Mouse (Mus musculus) gastrocnemius, postnatal 36 days (tissue): ENCODE measurements at regions not wholly inside any gene's neighbourhood (a gene's known extent, or its start where the extent isn't known, plus 50 kb on each side); places are given as distances from the start of the nearest gene placed in this dataset.

Experiments
- DNase-seq, 2 experiments: peaks; one replicate each; pipeline ENCODE4 v3.0.0; 2022
- intact Hi-C: fragments of 180-260 bp; cut with DNase I; formaldehyde crosslinking; loops from one replicate; pipeline ENCODE4 v1.15.1; 2025

DNA sequence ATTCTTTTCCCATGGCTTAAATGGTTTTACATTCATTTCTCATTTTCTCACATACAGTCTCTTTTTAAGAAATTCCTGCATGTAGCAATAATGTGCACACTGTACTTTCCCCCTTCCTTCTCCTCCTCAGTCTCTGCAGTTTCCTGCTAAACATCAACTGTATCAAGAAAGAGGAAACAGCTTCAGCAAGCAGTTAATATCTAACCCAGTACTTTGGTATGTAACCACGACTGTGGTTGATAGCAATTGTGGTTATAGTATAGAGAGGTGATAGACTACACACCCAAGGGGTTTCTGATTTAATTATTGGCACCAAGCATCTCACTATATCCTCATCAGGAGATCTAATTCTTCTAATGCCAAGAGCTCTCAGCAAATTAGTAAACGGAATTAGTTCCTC is 52.8 kb upstream of the Eci2 start:
- intact Hi-C loops = no loop called here

DNA sequence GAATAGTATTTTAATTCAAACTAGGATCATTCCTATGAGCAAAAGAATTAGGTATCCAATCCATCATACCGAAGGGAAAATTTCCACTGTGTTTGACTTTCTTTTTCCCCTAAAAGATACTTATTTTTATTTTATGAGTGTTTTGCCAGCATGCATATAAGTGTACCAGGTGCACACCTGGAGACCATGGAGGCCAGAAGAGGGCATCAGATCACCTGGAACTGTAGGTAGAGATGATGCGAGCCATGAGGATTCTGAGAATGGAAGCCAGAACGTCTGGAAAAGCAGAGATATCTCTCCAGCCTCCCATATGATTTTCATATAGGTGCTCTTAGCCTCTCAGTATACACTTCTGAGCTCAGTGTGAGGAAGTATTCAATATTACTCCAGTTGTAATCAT is 58.5 kb upstream of the Eci2 start:
- intact Hi-C loops = no loop called here
- no peak for DNase-seq

More for the DNA sequence above, 52.8 kb upstream of the Eci2 start:
- DNase-seq = no peak

DNA sequence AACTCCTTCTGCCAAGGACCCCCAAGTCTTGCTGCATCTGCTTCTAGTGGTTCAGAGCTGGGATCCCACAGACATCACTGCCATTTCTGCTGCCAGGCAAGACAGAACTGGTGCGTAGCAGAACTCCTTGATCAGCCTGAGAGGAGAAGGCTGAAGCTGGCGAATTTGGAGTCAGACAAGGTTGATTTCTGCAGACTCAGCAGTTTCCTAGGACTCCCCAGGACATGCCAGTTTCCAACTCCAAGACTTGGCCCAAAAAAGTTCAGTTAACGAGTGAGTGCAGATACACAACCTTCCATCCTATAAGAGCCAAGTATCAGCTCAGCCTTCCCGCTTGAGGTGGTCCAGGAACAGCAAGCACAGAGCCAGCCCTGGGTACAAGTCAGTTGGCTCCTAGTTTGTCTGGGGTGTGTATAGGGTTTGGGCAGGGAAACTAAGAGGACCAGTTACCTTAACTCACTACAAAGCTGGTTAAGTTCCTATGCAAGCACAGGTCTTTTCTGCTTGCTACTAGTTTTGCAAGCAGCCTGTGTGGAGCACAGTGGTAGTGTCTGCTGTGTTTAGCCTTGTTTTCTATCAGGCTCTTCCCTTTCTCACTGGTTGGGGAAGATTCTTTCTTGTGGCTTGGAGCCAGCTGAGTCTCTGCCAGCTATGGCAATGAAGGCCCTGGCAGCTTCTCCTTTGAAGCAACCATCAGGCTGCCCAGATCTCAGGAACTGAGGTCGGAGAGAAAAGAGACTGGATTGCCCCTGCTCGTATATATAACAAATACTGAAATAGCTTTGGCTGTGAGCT is 60.5 kb upstream of the Eci2 start:
- intact Hi-C loops = no loop called here
- DNase-seq = peak in 1 of 2 experiments; percentile 13

DNA sequence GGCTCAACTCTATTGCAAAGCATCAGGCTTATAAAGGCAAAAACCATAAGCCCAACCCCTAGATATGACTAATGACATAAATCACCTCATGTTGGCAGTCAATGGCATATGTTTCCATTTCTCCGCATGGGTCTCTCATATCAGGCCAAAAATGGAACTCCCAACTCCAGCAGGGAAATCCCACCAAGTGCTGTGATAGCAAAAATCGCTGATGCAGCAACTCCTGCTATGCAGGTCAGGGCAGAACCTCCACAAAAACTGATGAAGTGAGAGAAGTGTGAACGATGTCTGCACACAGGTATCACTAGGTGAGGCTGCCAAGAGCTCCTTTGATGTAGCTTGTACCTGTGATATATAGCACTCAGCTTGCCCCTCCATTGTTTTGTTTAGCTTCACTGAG is 64.3 kb upstream of the Eci2 start:
- no peak for DNase-seq

DNA sequence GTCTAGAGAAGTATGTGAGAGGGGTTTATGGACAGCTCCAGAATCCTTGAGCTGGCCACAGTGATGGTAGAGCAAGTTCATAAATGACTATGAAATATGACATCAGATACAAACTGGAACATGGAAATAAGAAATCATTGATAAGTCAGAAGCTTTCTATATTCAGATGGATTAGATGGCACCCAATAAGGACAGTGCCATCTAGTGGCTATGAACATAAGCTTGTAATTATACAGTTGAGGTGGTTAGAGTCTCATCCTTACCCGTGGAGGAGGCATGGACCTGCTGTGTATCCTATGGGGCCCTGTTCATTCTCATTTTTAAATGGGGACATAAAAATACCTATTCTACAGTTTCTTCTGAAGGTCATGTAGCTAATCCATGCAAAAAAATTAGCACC is 92.9 kb upstream of the Eci2 start:
- intact Hi-C loops = no loop called here
- no peak for DNase-seq

More for the DNA sequence above, 64.3 kb upstream of the Eci2 start:
- intact Hi-C loops = no loop called here

DNA sequence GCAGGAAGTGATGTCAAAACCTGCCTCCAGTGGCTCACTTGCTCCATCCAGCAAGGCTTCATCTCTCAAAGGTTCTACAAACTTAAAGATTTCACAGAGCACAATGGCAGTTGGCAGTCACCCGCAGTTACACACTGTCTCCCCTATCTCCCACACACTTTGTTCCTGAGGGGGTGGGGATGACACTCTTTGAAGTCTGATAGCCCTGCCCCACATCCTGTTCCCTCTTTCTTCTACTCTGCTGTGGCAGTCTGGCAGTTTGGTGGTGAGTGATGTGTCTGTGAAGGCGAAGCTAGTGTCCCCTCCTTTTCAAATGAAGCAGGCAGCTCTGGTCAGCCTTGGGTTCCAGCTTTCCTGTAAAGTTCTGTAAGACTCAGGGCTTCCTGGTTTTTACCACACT is 102.6 kb upstream of the Eci2 start:
- DNase-seq = no peak
- intact Hi-C loops = no loop called here

DNA sequence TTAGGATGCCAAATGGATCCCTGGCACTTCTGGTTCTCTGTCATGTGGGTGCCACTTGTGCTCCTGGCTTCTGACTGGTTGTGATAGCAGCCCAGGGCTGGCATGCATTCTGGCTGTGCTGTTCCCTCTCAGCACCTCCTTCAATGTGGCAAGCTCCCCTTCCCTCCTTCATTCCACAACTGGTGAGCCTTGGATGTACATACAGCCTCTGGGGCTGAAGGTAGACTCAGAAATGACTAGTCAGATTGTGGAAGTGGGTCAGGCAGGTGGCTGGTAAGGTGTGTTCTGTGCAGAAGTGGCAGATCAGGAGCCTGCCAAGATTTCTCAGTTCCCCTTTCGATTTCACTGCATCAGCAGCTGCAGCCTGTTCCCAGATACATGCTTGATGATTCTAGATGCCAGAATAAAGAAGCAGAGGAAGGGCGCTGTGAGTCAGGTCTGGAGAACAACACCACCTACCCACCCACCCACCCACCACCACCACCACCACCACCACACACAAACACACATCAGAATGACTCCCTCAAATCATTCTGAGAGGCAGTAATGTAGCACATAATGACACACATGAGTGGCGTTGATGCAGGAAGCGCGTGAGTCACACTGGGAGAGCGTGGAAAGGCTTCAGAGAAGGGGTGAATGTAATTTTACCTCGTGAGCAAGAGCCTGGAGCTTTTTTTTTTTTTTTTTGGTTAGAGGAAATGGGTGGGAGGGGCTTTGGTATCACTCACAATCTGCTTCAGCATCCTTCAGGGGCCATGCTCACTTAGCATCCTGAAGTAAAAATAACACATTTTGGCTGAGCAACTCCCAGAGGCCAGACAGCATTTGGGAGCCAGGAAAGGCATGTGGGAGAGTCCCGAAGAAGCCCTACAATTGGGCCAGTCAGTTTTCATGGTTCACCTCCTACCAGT is 104.6 kb upstream of the Eci2 start:
- intact Hi-C loops = no loop called here
- no peak for DNase-seq

DNA sequence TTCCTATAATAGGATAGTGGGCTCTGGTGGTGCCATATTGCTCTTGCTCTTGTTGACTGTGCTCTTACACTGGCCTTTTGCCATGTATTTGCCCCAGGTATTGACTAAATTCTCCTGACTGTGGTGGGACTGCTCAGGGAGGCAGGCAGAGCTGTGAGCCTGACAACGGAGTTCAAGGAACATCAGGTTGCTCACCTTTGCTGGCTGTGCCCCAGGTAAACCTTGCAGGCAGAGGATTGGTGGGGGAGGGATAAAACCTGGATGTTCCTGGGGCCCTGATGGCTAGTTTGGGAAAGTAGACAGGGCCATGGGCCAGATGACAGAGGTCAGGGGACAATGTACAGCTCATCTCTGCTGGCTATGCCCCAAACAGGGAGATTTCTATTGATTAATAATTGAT is 124.7 kb upstream of the Eci2 start:
- intact Hi-C loops = no loop called here
- no peak for DNase-seq

DNA sequence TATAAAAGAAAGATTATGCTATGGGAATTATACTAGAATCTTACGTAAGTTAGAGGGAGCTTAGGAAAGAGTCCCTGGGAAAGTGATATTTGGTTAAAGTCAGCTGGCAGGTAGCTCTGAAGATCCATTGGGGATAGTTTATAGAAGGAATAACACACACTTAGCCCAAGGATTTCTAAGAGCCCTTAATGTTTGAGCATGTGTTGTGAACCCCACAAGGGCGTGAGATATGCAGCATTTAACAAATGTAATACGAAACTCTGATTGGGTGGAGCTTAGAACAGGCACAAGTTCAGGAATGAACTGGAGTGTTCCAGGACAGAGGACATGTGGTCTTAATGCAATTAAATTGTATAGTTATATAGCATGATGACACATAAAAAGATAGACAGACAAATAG is 132.6 kb upstream of the Eci2 start:
- DNase-seq = no peak
- intact Hi-C loops = no loop called here

DNA sequence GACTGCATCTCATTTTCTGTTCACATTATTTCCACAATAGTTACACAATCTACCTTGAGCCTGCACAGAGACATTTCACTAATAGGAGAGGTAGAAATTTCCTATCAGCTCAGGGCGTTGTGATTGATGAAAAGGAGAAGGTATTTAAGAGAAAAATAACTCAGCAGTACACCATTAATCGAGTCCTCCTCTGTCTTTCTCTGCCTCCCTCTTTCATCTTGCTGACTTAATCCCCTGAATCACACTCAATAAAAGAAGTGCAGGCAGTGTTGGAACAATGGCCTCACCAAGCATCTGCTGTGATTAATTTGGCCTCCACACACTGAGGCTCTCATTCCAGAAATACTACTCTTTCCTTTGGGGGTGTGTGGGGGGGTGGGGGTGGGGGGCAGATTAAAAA is 133.9 kb upstream of the Eci2 start:
- intact Hi-C loops = loop anchor here (10.0 kb wide), 1 partner anchor 324 kb away; no protein-coding TSS in a partner anchor
- no peak for DNase-seq

DNA sequence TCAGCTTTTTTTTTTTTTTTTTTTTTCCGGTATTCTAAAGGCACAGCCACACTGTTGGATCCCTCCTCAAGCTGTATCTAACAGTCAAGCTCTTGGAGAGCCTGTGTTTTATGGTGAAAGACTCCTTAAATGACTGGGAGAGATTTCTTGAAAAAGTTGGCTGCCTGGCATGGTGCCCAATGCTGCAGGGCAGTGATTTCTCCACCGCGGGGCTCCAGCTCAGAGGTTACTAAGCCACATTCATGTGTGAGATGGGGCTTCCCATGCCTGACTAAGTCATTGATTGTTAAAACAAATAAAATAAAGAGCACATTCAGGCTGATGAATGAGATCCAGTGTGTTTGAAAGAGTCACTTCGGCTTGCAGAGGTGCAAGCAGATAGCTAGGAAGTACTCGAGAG is 139.2 kb upstream of the Eci2 start:
- DNase-seq = peak in 1 of 2 experiments; percentile 25
- intact Hi-C loops = loop anchor here (10.0 kb wide), 1 partner anchor 319 kb away; no protein-coding TSS in a partner anchor

DNA sequence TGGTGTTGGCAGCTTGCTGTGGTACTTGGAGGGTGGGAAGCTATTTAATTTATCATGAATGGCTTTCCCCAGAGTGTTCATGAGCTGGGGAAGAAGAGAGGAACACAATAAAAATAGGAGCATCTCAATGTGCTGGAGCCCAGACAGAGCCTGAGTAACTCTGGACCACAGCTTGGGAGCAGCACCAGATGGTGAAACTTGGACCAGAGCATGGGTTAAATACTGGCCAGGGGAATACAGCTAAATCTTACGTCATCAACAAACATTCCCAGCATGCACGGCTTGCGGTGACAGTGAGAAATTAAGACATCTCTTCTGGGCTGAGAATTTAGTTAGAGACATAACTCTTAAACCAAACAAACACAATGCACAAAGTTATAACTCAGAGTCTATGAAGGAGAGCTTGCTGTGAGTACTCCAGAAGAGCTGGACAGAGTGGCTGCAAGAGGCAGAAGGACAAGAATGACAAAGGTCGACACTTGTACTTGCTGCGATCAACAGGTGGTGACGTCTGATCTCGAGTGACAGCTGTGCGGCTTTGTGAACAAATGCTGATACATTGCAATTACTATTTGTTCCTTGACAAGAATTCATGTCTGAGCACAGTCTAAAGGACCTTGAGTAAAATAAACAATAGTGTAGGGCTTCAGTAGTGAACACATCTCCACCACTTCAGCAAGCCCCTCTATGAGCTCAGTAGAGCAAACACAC is 140.1 kb upstream of the Eci2 start:
- intact Hi-C loops = loop anchor here (10.0 kb wide), 1 partner anchor 318 kb away; no protein-coding TSS in a partner anchor
- peak in 1 of 2 experiments; percentile 22 for DNase-seq

DNA sequence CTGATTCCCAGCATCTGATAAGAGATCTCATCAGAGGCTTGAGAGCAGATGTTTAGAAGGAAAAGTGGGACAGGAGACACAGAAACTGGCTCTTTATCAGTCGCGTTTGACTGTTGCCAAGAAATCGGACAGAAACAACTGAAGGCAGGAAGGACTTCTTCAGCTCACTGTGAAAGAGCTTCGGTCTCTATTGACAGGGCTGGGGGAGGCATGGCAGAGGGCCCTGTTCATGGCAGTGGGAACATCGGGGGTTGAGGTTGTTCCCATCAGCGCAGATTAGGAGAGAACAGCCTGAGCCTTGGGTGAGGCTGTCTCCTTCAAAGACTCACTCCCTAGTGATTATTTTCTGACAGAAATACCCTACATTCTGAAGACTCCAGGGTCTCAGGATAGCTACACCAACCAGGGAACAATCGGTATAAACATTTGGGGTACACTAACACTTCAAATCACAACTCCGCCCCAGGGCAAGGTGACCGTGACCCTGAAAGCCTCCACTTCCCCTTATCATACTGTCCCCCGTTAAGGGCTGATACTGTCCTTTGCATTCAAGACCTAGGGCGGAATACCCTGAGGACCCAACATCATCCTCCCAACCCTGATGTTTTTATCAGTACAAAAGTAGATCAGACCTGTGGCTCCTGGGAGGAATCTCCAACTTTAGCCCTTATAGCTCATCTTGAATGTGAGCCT is 144.8 kb upstream of the Eci2 start:
- DNase-seq = no peak
- intact Hi-C loops = no loop called here

DNA sequence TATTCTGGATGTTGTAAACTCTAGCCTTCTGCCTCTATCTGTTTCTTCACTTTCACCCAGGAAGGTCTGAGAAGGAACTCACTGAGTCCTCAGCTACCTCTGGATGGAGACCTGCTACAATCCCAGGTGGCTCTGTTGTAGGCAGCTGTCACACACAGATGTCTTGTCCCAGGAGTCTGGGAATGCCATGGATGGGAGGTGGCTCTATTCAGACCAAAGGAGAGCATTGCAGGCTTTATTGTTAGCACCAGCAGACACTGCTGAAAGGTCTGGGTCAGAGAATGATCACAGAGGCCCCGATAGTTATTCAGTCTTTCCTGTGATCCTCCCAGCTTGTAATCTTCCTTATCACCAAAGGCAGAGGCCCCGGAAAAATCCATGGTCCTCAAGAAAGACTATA is 146.6 kb upstream of the Eci2 start:
- intact Hi-C loops = no loop called here
- no peak for DNase-seq

DNA sequence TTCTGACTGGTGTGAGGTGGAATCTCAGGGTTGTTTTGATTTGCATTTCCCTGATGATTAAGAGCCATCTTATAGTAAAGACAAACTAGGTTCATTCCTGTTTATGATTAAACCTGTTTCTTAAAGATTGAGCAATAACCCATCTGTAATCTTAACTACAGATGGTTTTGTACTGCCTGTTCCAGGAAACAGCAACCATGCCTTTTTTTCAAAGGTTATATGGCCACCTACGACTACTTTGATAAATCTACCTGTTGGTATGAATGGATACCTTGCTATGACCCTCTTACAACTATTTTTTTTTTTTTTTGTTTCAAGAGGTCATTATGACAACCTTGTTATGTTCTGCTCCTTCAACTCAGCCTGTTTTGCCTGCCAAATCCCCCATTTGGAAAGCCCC is 148.7 kb upstream of the Eci2 start:
- intact Hi-C loops = no loop called here
- no peak for DNase-seq

DNA sequence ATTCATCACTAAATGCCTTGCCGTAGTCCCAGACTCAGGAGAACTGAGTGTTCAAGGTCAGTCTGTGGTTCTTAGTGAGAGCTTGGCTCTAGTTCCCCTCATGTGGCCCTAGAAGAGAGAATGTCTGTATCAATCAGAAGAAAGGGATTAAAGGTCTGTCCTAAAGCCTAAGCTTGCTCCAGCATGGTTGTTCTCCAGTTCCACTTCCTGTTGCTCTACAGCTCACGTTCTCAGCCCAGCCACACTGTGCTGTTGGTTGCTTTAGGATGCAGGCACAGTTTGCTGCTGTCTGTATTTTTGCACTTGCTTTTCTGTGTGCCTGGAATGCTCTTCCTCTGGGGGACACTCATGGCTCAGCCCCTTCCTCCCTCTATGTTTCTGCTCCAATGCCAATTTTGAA is 150.4 kb upstream of the Eci2 start:
- DNase-seq = no peak
- intact Hi-C loops = no loop called here

DNA sequence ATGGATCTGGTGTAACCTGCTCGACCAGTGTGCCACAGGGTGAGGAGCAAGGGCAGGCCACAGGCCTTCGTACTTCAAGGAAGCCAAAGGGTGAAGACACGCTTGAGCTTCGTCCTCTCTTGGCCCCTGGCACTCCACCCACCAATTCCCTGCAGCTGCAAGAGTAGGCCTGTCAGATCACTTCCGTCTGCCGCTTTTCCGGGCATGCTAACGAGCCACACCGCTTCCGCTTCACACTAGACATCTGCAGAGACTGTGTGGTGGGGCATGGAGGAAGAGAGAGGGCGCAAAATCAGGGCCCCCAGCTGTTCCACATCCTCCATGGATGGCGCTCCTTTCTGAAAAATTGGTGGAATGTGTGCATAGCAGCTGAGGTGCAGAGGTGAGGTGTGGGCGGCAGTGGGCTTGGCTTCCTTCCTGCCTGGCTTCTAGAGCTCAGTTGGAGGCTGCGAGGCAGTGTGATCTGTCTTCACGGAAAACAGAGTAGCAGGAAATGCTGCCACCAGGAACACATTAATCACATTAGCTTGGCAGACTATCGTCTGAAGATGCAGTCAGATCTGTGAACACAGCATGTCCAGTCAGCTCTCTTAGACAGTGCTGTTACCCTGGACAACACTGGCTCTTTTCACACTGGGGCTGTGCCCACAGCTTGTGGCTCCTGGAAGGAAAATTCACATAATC is 162.3 kb upstream of the Eci2 start:
- intact Hi-C loops = no loop called here
- peak in 1 of 2 experiments; percentile 14 for DNase-seq

DNA sequence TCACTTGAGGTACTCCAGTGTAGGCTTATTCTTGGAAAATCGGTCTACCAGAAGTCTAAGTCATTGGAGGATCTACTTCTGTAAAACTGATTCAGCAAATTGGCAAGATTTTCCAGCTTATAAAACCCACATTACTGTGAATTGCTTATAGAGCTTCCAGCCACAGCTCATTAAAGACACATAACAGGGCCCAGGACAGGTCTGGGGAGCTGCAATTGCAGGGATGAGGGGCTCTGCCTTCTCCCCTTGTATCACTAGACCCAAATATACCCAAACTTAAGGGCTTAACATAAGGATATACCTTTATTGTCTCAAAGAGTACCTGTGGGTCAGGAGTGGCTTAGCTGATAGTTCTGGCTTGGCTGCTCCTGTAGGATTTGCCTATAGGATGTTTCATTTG is 175.2 kb upstream of the Eci2 start:
- no peak for DNase-seq
- intact Hi-C loops = no loop called here

DNA sequence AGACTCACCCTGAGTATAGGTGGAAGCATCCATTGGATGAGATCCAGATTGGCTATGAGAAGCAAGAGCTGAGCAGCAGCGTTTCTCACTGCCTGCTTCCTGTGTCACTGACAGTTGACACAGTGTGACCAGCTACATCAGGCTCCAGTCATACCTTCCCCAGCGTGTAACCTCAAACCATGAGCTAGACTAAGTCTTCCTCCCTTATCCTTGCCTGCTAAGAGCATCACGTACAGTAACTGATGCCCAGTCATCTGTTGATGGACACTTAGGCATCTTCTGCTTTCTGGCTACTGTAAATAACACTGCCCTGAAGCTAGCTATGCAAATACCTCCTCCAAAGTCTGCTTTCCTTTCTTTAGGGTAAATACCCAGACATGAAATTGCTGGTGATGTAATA is 181.4 kb upstream of the Eci2 start:
- intact Hi-C loops = no loop called here
- DNase-seq = no peak

DNA sequence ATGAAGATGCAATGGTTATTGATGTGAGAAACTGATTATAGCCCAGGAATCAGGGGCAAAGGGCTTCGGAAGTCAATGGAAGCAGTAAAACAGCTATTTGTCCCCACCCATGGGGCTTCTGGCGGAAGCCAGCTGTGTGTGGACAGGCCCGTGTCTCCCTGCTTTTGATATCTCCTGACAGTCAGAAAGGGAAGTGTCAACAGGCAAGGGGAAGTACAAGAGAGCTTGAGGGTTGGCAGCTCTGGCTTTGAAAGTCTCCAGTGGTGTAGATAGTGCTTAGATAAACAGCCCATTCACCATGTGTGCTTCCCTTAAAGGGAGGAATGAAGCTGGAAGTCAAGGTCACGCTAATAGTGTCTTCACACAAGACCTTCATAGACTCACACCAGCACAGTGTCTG is 182.7 kb upstream of the Eci2 start:
- DNase-seq = no peak
- intact Hi-C loops = no loop called here
